Mouse (Mus musculus): Measurements from ENCODE around the gene Gm11639.

GRCm38 (mm10) chr11:104968388-104968787 is 282.9 kb downstream of the Gm11639 start:
- TF ChIP-seq CTCF (IDR thresholded peaks at IDR 0.05; ENCODE audit: extremely low read depth, insufficient read length, insufficient replicate concordance, low read depth, low read length) (no peak), POLR2A (IDR thresholded peaks at IDR 0.05; ENCODE audit: low read depth, low read length) (no peak)
